Mouse (Mus musculus) lung, embryonic 15.5 days (tissue): ENCODE measurements around the gene Nsun6. TPM values are rescaled to one million over a fixed set of nuclear protein-coding genes. Genes with fewer than 3 reads are reported as not detected.

Experiments
- ATAC-seq: fragments of 200-750 bp; cut with Nextera tagmentation; 2 replicates; pipeline ENCODE4 v1.8.0; 2017; ENCODE audit warnings: moderate number of reproducible peaks, borderline replicate concordance; ENCODE audit not compliant: low FRiP score, low TSS enrichment; ENCODE audit errors: extremely low read depth
- H3K27ac ChIP-seq: fragments of 300-500 bp; sonication (generic); 2 replicates; pipeline ENCODE4 v1.5.1; 2015; ENCODE audit warnings: moderate library complexity, mild to moderate bottlenecking, inconsistent platforms
- H3K27me3 ChIP-seq: fragments of 300-500 bp; sonication (generic); 2 replicates; pipeline ENCODE4 v1.6.1; 2015; ENCODE audit warnings: inconsistent platforms
- H3K36me3 ChIP-seq: fragments of 300-500 bp; sonication (generic); 2 replicates; pipeline ENCODE4 v1.6.1; 2015; ENCODE audit warnings: inconsistent platforms
- H3K4me1 ChIP-seq: fragments of 300-500 bp; sonication (generic); 2 replicates; pipeline ENCODE4 v1.6.1; 2015; ENCODE audit warnings: inconsistent platforms
- H3K4me2 ChIP-seq: fragments of 300-500 bp; sonication (generic); 2 replicates; pipeline ENCODE4 v1.6.1; 2015; ENCODE audit warnings: inconsistent platforms, mild to moderate bottlenecking, moderate library complexity
- H3K4me3 ChIP-seq: fragments of 300-500 bp; sonication (generic); 2 replicates; pipeline ENCODE4 v1.5.1; 2015; ENCODE audit warnings: mild to moderate bottlenecking, inconsistent platforms
- H3K9ac ChIP-seq: fragments of 300-500 bp; sonication (generic); 2 replicates; pipeline ENCODE4 v1.6.1; 2015; ENCODE audit warnings: inconsistent platforms
- H3K9me3 ChIP-seq: fragments of 300-500 bp; sonication (generic); 2 replicates; pipeline ENCODE4 v1.6.1; 2016; ENCODE audit warnings: inconsistent platforms
- WGBS: fragments of 180-500 bp; shearing (Covaris S2); methylation state at CpG from one replicate; pipeline ENCODE4 v1.1.7; 2015; 5-methylcytosine and 5-hydroxymethylcytosine counted together
- polyA plus RNA-seq: library from polyadenylated mRNA; unstranded; fragments of >200 nt; fragmentation: Nextera tagmentation; extraction: Ambion mirVana; gene quantifications from 2 replicates; pipeline ENCODE4 v1.2.1, GENCODE M21; 2015

The Nsun6 gene
- polyA plus RNA-seq: 12.2 and 15.0 TPM in 2 replicates

DNA sequence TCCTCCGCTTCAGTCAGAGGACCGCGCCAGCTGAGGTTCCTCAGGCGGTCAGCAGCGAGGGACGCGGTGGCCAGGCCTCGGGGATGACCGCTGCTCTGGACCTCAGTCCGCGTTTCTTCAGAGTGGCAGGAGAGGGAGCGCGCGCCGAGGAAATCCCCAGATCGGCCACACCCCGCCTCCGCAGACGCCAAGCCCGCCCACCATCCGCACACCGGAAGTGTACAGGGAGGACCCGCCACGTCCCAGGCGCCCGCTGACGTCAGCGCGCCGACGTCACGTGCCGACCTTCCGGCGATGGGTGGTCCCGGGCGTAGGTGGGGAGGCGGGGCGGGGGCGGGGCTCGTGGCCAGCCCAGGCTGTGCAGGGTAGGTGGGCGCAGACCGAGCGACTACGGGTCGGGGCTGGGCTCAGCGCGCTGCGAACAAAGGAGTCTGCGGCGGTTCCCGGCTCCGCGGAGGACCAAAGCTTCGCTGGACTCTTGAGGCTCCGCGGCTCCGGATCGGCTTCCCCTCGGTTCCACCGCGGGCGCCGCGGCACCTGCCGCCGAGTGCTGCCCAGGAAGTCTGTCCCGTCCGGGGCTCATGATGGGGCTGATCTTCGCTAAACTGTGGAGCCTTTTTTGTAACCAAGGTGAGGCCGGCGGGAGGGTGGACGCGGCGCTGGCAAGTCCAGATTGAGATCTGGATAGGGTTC lies at the start of gene Nsun6:
Gene Nsun6, minus strand, starts transcription at position 125 of the 693 bp plus-strand sequence.
- H3K27ac ChIP-seq: peak within 1 kb of the TSS; percentile 91
- under 1% methylated on average over 75 of the region's 75 CpGs for WGBS
- H3K4me1 ChIP-seq: peaks cover 29% of the 10 kb centered on the region
- H3K9me3 ChIP-seq: no peaks in the 10 kb centered on the region
- ATAC-seq: peak; percentile 99
- H3K4me2 ChIP-seq: peak within 1 kb of the TSS; percentile 73
- 0 out of 2 replicates have a peak, but pooled peaks cover 3% of the 10 kb centered on the region for H3K36me3 ChIP-seq
- peak within 1 kb of the TSS; percentile 94 for H3K9ac ChIP-seq
- no peaks in the 10 kb centered on the region for H3K27me3 ChIP-seq
- H3K4me3 ChIP-seq: peak within 1 kb of the TSS; percentile 79

- H3K4me3 ChIP-seq: no peak overlapping the region
- H3K27me3 ChIP-seq: no peaks in the 10 kb centered on the region
- no peaks in the 10 kb centered on the region for H3K9me3 ChIP-seq
- no peaks in the 10 kb centered on the region for H3K4me1 ChIP-seq
- H3K27ac ChIP-seq: no peak overlapping the region
- WGBS: 31% methylated on average over 1 of the region's 1 CpGs
- no peak overlapping the region for H3K4me2 ChIP-seq
- no peak for ATAC-seq
- no peak overlapping the region for H3K9ac ChIP-seq
- H3K36me3 ChIP-seq: no peaks in the 10 kb centered on the region
Observed at GRCm38 (mm10) chr2:15104386-15104785, 49.5 kb upstream of the Nsun6 start.

DNA sequence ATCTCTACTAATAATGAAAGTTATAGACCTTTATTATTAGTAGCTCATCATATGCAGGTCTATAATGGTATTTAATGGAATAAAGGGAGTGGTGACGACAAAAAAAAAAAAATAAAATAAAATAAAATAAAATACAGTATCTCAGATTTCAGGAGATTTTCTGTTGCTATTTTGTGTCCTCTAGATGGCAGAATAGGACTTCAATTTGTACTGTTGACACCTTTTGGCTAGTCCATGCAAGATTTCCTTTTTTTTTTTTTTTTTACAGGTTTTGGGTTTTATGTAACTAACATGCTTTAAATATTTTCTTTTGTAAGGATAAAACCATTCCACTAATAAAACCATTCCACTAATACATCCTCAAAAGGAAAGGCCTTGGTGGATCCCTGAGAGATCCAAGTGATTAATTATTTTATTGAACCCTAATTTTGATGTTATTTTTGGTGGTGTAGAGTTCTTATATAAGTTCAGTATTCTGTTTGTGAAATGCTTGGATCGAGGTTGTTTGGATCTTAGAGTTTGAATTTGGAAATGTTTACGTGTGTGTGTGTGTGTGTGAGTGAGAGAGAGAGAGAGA lies 41.7 kb upstream of the Nsun6 start:
- Histone ChIP-seq H3K27ac (no peak overlapping the region), H3K4me2 (no peak overlapping the region), H3K4me3 (no peak overlapping the region), H3K9ac (no peak overlapping the region), H3K36me3 (no peaks in the 10 kb centered on the region), H3K27me3 (no peaks in the 10 kb centered on the region), H3K4me1 (no peaks in the 10 kb centered on the region), H3K9me3 (no peaks in the 10 kb centered on the region)
- no peak for ATAC-seq
- WGBS: 39% methylated on average over 3 of the region's 3 CpGs

- no peak overlapping the region for H3K4me3 ChIP-seq
- H3K27me3 ChIP-seq: no peaks in the 10 kb centered on the region
- no peak overlapping the region for H3K27ac ChIP-seq
- peak; percentile 42; the same call in 1 of the 2 replicates for ATAC-seq
- peaks cover 17% of the 10 kb centered on the region for H3K36me3 ChIP-seq
- H3K9me3 ChIP-seq: no peaks in the 10 kb centered on the region
- H3K4me2 ChIP-seq: no peak overlapping the region
- H3K4me1 ChIP-seq: no peaks in the 10 kb centered on the region
- no peak overlapping the region for H3K9ac ChIP-seq
- WGBS: 65% methylated on average over 1 of the region's 1 CpGs
Observed at GRCm38 (mm10) chr2:15087308-15087707, 32.4 kb upstream of the Nsun6 start.

GRCm38 (mm10) chr2:15083702-15084101 lies 28.8 kb upstream of the Nsun6 start:
- ATAC-seq: no peak
- Histone ChIP-seq H3K27ac (no peak overlapping the region), H3K4me3 (no peak overlapping the region), H3K36me3 (peaks cover 34% of the 10 kb centered on the region), H3K9me3 (no peaks in the 10 kb centered on the region), H3K4me2 (no peak overlapping the region), H3K9ac (no peak overlapping the region), H3K4me1 (no peaks in the 10 kb centered on the region), H3K27me3 (no peaks in the 10 kb centered on the region)
- WGBS: 99% methylated on average over 2 of the region's 2 CpGs

- Histone ChIP-seq H3K27me3 (no peaks in the 10 kb centered on the region), H3K9ac (no peak overlapping the region), H3K36me3 (peaks cover 33% of the 10 kb centered on the region), H3K9me3 (no peaks in the 10 kb centered on the region), H3K4me3 (no peak overlapping the region), H3K4me2 (no peak overlapping the region), H3K4me1 (peaks cover 19% of the 10 kb centered on the region), H3K27ac (no peak overlapping the region)
- 75% methylated on average over 5 of the region's 5 CpGs for WGBS
- no peak for ATAC-seq
Observed at GRCm38 (mm10) chr2:15067091-15067490, 12.2 kb upstream of the Nsun6 start.

GRCm38 (mm10) chr2:15065447-15065846 lies 10.6 kb upstream of the Nsun6 start:
- Histone ChIP-seq H3K9ac (no peak overlapping the region), H3K4me3 (no peak overlapping the region), H3K9me3 (no peaks in the 10 kb centered on the region), H3K27ac (no peak overlapping the region), H3K27me3 (no peaks in the 10 kb centered on the region), H3K4me1 (peaks cover 19% of the 10 kb centered on the region), H3K36me3 (peaks cover 22% of the 10 kb centered on the region), H3K4me2 (no peak overlapping the region)
- WGBS: 86% methylated on average over 2 of the region's 2 CpGs
- no peak for ATAC-seq

DNA sequence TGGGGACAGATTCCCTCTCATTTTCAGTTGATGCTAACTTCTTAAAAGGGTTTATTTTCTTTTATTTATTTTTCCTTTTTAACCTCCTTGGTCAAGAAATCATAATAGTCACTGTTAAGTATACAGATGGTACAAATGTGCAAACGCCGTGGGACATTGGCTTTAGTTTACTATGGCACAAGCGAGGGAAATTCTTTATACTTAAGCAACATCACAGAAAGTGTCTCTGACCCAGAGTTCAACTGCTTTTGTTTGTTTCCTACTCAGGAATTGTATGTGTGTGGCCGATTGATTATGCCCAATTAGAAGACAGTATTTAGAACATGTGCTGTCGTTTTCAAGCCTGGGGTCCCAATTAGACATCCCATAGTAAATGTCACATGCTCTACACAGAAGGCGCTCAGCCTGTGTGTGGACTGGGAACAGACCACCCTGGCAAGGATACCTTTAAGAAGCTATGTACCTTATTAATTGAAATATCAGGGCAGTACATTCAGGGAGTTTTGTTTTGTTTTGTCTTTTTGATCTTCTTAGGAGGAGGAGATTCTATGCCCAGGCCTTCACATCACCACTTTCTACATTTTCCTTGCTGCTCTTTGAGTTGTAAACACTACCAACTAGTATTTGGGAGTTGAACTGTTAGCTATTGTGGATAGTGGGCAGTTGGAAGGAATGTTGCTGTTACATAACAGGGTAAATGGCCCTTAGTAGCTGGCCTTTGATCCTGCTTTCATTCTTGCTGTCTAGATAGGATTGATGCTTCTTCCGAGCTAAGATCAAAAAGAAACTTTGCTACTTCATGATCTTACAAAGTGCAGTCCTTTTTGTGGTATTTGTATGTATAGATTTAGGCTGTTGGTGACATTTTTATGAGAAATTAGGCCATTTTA lies 9.8 kb upstream of the Nsun6 start:
- Histone ChIP-seq H3K4me1 (peaks cover 19% of the 10 kb centered on the region), H3K27ac (no peak overlapping the region), H3K9me3 (no peaks in the 10 kb centered on the region), H3K27me3 (no peaks in the 10 kb centered on the region), H3K4me3 (no peak overlapping the region), H3K9ac (no peak overlapping the region), H3K36me3 (peaks cover 15% of the 10 kb centered on the region), H3K4me2 (no peak overlapping the region)
- no peak for ATAC-seq
- 62% methylated on average over 7 of the region's 7 CpGs for WGBS

GRCm38 (mm10) chr2:15063815-15064214 lies 8.9 kb upstream of the Nsun6 start:
- no peak overlapping the region for H3K4me2 ChIP-seq
- H3K36me3 ChIP-seq: peaks cover 10% of the 10 kb centered on the region
- no peak overlapping the region for H3K4me3 ChIP-seq
- H3K27me3 ChIP-seq: no peaks in the 10 kb centered on the region
- no peak for ATAC-seq
- H3K27ac ChIP-seq: no peak overlapping the region
- no peaks in the 10 kb centered on the region for H3K9me3 ChIP-seq
- 26% methylated on average over 1 of the region's 1 CpGs for WGBS
- H3K4me1 ChIP-seq: peaks cover 20% of the 10 kb centered on the region
- H3K9ac ChIP-seq: no peak overlapping the region

DNA sequence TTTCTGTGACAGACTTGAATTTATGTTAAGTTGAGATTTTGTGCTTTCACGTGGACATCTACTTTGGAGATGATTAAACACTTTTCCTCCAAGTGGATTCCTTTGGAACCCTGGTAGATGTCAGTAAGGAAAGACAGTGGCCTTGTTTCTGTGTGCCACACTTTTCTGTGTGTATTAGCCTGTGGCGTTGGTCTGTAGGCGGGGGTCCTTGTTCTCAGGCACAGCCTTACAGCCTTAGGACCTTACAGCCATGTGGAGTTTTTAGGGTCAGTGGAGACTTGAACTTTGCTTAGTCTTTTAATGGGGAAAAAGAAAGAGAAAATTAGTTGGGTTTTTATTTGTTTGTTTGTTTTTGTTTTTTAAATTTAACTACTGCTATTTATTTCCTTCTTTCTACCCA lies 6.0 kb upstream of the Nsun6 start:
- no peak overlapping the region for H3K4me3 ChIP-seq
- H3K4me1 ChIP-seq: peaks cover 43% of the 10 kb centered on the region
- H3K27ac ChIP-seq: no peak overlapping the region
- 0 out of 2 replicates have a peak, but pooled peaks cover 3% of the 10 kb centered on the region for H3K36me3 ChIP-seq
- no peaks in the 10 kb centered on the region for H3K9me3 ChIP-seq
- H3K4me2 ChIP-seq: no peak overlapping the region
- no peak overlapping the region for H3K9ac ChIP-seq
- no peaks in the 10 kb centered on the region for H3K27me3 ChIP-seq
- WGBS: 84% methylated on average over 3 of the region's 3 CpGs
- ATAC-seq: no peak

GRCm38 (mm10) chr2:15058227-15058626 lies 3.4 kb upstream of the Nsun6 start:
- H3K4me2 ChIP-seq: no peak overlapping the region
- no peak overlapping the region for H3K4me3 ChIP-seq
- 0 out of 2 replicates have a peak, but pooled peaks cover 3% of the 10 kb centered on the region for H3K36me3 ChIP-seq
- ATAC-seq: no peak
- H3K27me3 ChIP-seq: no peaks in the 10 kb centered on the region
- H3K27ac ChIP-seq: no peak overlapping the region
- H3K9me3 ChIP-seq: no peaks in the 10 kb centered on the region
- WGBS: 81% methylated on average over 5 of the region's 5 CpGs
- H3K9ac ChIP-seq: no peak overlapping the region
- peaks cover 29% of the 10 kb centered on the region for H3K4me1 ChIP-seq
